Mouse (Mus musculus): Measurements from ENCODE around the gene Gbf1.

DNA sequence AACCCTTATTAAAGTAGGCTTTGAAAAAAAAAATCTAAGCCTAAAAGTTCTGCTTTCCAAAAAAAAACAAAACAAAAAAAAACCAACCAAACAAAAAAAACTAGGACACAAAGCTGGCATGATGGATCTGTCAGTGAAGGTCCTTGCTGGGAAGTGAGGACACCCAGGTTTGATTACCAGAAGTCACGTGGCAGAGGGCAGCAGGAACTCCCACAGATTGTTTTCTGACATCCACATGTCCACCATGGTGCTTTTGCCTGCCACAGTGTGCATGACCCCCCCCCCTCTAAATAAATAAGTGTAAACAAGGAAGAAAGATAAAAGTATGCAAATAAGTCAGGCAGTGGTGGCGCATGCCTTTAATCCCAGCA lies 48.1 kb upstream of the Gbf1 start:
- no peak for TF ChIP-seq POLR2A (IDR thresholded peaks at IDR 0.05; ENCODE audit: control insufficient read depth, low read depth, low read length)
- TF ChIP-seq CTCF (IDR thresholded peaks at IDR 0.05; ENCODE audit: control insufficient read depth, insufficient read depth, insufficient replicate concordance, low read depth, low read length): no peak

All from testis, adult 2 months (tissue).